Mouse (Mus musculus) lung, embryonic 16.5 days (tissue): ENCODE results near the gene Ajuba. TPM values are rescaled to one million over a fixed set of nuclear protein-coding genes. Genes with fewer than 3 reads are reported as not detected.
"Not testable (repeated sequence)": the region's sequence is repeated elsewhere in the genome, so short reads cannot be mapped to it uniquely, and the experiment has no call there.

Experiments
- ATAC-seq: fragments of 200-750 bp; cut with Nextera tagmentation; 2 replicates; pipeline ENCODE4 v1.8.0; 2017; ENCODE audit warnings: low read depth, mild to moderate bottlenecking, moderate library complexity
- H3K27ac ChIP-seq: fragments of 300-500 bp; sonication (generic); 2 replicates; pipeline ENCODE4 v1.5.1; 2014; ENCODE audit warnings: mild to moderate bottlenecking, control low read depth, low read length
- H3K27me3 ChIP-seq: fragments of 300-500 bp; sonication (generic); 2 replicates; pipeline ENCODE4 v1.6.1; 2014; ENCODE audit warnings: low read depth, low read length, mixed read lengths; ENCODE audit not compliant: control insufficient read depth, insufficient read depth
- H3K36me3 ChIP-seq: fragments of 300-500 bp; sonication (generic); 2 replicates; pipeline ENCODE4 v1.6.1; 2014; ENCODE audit warnings: low read length; ENCODE audit not compliant: control insufficient read depth, insufficient read depth
- H3K4me1 ChIP-seq: fragments of 300-500 bp; sonication (generic); replicated peaks from 2 replicates; pipeline ENCODE4 v1.6.1; 2014; ENCODE audit warnings: low read length, mixed read lengths; ENCODE audit not compliant: control insufficient read depth, insufficient read depth
- H3K4me2 ChIP-seq: fragments of 300-500 bp; sonication (generic); 2 replicates; pipeline ENCODE4 v1.6.1; 2014; ENCODE audit warnings: low read depth, low read length, control low read depth
- H3K4me3 ChIP-seq: fragments of 300-500 bp; sonication (generic); 2 replicates; pipeline ENCODE4 v1.5.1; 2014; ENCODE audit warnings: mild to moderate bottlenecking, low read length, control low read depth
- H3K9ac ChIP-seq: fragments of 300-500 bp; sonication (generic); 2 replicates; pipeline ENCODE4 v1.6.1; 2014; ENCODE audit warnings: low read length, control low read depth
- H3K9me3 ChIP-seq: fragments of 300-500 bp; sonication (generic); 2 replicates; pipeline ENCODE4 v1.6.1; 2016; ENCODE audit warnings: low read length; ENCODE audit not compliant: control insufficient read depth
- WGBS: fragments of 180-500 bp; shearing (Covaris S2); extraction: QIAGEN DNeasy Blood & Tissue Kit; methylation state at CpG from one replicate; pipeline ENCODE4 v1.1.7; 2014; 5-methylcytosine and 5-hydroxymethylcytosine counted together
- polyA plus RNA-seq: library from polyadenylated mRNA; unstranded; fragments of >200 nt; fragmentation: Nextera tagmentation; extraction: Ambion mirVana; gene quantifications from 2 replicates; pipeline ENCODE4 v1.2.1, GENCODE M21; 2015

Gene Ajuba
- 41.1 and 41.2 TPM in 2 replicates for polyA plus RNA-seq

DNA sequence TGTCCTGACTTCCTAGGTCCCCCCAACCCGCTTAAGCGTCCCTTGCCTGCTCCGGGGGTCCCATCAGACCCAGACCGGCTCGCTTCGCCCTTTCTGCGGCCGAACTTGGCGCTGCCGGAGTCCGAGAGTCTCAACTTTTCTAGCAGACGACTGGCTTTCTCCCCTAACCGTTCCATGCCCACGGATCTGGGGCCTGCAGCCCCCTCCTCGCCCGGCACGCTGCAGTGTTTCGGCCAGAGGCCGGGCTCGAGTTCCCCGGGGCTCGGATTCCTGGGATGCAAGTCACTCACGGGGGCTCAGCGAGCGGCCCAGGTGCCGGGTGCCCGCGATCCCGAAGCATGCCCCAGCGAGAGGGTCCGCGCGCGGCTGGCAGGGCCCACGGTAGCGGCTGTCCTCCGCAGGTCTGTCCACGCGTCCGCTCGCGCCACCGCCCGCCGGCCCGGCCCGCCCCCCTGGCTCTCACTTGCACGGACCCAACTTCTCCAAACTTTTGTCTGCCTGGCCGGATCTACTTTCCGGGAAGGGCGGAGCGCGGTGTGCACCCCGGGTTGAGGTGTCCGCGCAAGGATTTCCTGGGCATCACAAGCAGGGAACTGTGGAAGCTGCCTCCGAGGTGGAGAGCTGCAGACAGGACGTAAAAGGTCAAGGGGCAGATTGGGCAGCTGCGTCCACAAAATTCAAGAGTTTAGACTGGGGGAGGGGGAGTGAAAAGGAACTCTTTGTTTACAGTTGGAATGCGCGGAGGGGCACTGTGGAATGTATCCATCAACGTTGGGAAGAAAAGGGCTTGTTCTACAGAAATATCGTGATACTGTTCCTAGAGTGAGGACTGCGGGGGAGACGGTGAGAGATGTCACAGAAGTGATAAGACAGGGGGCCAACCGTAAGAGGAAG is at the start of gene Ajuba:
TSS of gene Ajuba (minus strand) at position 470 of the 894 bp plus-strand sequence.
- WGBS, result under 1% methylated on average over 66 of the region's 66 CpGs
- peak; percentile 81 for ATAC-seq
- H3K9ac ChIP-seq, result peak within 1 kb of the TSS; percentile 98
- peak within 1 kb of the TSS; percentile 94 for H3K4me3 ChIP-seq
- H3K4me1 ChIP-seq, result peaks cover 36% of the 10 kb centered on the region
- no peaks in the 10 kb centered on the region for H3K27me3 ChIP-seq
- H3K4me2 ChIP-seq, result peak within 1 kb of the TSS; percentile 82
- H3K27ac ChIP-seq, result peak within 1 kb of the TSS; percentile 96
- H3K9me3 ChIP-seq, result no peaks in the 10 kb centered on the region
- 0 out of 2 replicates have a peak, but pooled peaks cover 2% of the 10 kb centered on the region for H3K36me3 ChIP-seq

DNA sequence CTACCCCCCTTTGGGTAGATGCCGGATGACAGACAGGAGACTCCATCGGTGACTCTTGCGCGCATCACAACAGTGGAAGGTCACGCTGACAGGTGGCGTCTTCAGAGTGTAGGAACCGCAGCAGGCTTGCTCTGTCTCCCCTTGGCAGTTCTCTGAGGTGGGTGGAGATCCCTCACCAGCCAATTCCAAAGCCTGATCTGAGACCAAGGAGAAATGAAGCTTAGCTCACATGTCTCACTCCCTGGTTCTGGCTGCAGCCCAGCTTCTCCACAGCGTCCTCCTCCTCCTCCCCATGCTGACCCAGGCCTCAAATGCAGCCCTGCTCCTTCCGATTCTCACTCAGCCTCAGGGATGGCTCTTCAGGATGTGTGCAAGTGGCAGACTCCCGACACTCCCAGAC is 47.6 kb upstream of the Ajuba start:
- H3K36me3 ChIP-seq, result no peaks in the 10 kb centered on the region
- no peak overlapping the region for H3K4me3 ChIP-seq
- WGBS, result 68% methylated on average over 10 of the region's 10 CpGs
- H3K4me1 ChIP-seq, result no peaks in the 10 kb centered on the region
- H3K4me2 ChIP-seq, result no peak overlapping the region
- ATAC-seq, result no peak
- H3K9me3 ChIP-seq, result no peaks in the 10 kb centered on the region
- no peaks in the 10 kb centered on the region for H3K27me3 ChIP-seq
- H3K9ac ChIP-seq, result no peak overlapping the region
- H3K27ac ChIP-seq, result no peak overlapping the region

DNA sequence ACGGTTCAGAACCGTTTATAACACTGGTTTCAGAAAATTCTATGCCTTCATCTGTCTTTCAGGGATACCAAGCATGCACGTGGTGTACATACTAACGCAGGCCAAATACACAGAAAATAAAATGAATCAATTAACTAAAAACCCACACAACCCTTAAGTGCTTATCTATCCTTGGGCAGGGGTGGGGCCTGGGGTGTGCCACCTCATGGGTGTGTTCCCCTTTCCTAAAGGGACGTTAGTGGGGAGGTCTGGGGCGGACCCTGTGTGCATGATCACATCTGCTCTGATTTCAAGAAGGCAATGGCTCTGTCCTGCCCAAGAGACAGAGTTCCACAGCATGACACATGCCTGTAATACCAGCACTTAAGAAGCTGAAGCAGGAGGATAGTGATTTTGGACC is 46.0 kb upstream of the Ajuba start:
- WGBS, result 78% methylated on average over 6 of the region's 6 CpGs
- no peak overlapping the region for H3K9ac ChIP-seq

DNA sequence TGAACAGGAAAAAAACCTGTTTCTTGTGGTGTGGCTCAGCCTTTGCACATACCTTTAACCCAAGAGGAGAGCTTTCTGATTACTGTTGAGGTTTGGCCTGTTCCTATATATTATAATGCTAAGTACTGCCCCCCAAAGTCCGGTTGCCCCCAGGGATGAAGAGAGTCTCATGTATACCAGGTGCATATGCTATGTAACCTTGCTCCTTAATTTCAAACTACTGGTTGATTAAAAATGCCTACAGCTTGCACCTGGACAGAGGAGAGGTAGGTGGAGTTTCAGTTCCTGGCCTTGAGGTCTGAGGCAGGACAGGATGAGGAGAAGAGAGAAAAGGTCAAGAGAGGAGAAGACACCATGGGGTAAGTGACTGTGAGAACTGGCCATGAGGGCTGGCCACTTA is 43.8 kb upstream of the Ajuba start, which contains the start of gene Psmb11:
TSS of gene Psmb11 (plus strand) at position 301 of the 400 bp plus-strand sequence.
- Histone ChIP-seq H3K4me3 (no peak within 1 kb of the TSS), H3K27me3 (no peaks in the 10 kb centered on the region), H3K9me3 (no peaks in the 10 kb centered on the region), H3K4me1 (peaks cover 7% of the 10 kb centered on the region), H3K9ac (no peak within 1 kb of the TSS), H3K27ac (no peak within 1 kb of the TSS), H3K36me3 (no peaks in the 10 kb centered on the region), H3K4me2 (no peak within 1 kb of the TSS)
- ATAC-seq, result no peak
- WGBS, result 87% methylated on average over 1 of the region's 1 CpGs

More for the DNA sequence above, 46.0 kb upstream of the Ajuba start:
- Histone ChIP-seq H3K27me3 (no peaks in the 10 kb centered on the region), H3K36me3 (no peaks in the 10 kb centered on the region), H3K4me2 (no peak overlapping the region), H3K9me3 (no peaks in the 10 kb centered on the region), H3K4me3 (no peak overlapping the region), H3K4me1 (no peaks in the 10 kb centered on the region), H3K27ac (no peak overlapping the region)
- ATAC-seq, result no peak

DNA sequence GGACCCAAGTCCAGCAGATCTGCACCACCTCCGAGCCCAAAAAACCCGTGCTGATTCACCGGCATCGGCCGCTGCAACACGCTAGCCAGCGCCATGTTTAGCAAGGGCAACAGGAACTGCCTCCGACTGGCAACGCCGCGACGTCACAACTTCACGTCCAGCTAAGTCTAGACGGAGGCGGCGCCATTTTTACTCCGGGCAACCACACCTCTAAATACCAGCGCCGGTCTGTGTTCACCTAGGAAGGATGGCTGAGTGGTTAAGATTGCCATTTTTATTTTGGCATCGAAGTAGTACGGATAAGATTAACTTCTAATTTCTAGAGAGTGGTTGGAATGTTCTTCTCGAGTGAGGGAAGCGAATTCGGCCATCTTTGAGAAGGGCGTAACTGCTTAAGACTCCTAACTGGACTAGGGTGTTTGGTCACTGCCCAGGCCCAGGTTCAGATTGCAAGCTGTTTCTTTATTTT is 40.6 kb upstream of the Ajuba start, which contains the start of gene Psmb5:
TSS of gene Psmb5 (minus strand) at position 126 of the 469 bp plus-strand sequence.
- H3K4me2 ChIP-seq, result peak within 1 kb of the TSS; percentile 86
- no peaks in the 10 kb centered on the region for H3K27me3 ChIP-seq
- peak within 1 kb of the TSS; percentile 67 for H3K27ac ChIP-seq
- peak within 1 kb of the TSS; percentile 90 for H3K9ac ChIP-seq
- peaks cover 15% of the 10 kb centered on the region for H3K36me3 ChIP-seq
- peaks cover 7% of the 10 kb centered on the region for H3K4me1 ChIP-seq
- no peaks in the 10 kb centered on the region for H3K9me3 ChIP-seq
- peak within 1 kb of the TSS; percentile 89 for H3K4me3 ChIP-seq
- ATAC-seq, result peak; percentile 92
- WGBS, result under 1% methylated on average over 22 of the region's 25 CpGs

DNA sequence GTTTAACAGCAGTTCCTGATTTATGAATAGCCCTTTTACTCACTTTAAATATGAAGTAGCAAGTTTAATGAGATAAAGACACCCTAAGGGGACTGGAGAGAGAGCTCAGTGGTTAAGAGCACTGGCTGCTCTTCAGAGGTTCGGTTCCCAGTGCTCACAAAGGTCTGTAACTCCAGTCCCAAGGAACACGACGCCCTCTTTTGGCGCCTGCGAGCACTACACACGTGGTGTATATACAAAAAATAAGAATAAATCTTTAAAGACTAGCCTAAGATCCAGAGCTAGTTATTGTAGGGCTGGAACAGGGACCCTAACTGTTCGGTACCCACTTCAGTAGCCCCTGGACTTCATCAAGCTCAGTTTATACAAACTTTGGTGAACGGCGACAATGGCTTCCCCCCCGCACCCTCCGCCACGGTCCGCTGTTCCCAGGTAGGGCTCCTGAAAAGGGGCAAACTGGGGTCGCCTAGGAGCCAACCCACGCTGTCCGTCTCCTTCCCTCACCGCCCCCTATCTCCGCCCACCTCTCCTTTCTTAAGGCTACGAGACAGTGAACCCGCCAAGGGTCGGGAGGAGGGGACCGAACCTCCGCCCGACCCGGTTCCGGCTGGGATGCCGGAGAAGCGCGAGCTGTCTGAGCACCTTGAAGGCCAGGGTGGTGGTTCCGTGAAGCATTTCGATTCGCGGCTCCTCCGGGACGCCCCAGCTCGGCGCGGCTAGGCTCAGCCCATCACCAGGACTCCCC is 40.0 kb upstream of the Ajuba start:
- WGBS, result 2% methylated on average over 36 of the region's 38 CpGs
- ATAC-seq, result peak; percentile 58
- no peaks in the 10 kb centered on the region for H3K27me3 ChIP-seq
- H3K4me2 ChIP-seq, result peak overlapping the region; percentile 86
- no peaks in the 10 kb centered on the region for H3K9me3 ChIP-seq
- peaks cover 7% of the 10 kb centered on the region for H3K4me1 ChIP-seq
- H3K4me3 ChIP-seq, result peak overlapping the region; percentile 89
- peaks cover 19% of the 10 kb centered on the region for H3K36me3 ChIP-seq
- H3K9ac ChIP-seq, result peak overlapping the region; percentile 90
- H3K27ac ChIP-seq, result peak overlapping the region; percentile 67

DNA sequence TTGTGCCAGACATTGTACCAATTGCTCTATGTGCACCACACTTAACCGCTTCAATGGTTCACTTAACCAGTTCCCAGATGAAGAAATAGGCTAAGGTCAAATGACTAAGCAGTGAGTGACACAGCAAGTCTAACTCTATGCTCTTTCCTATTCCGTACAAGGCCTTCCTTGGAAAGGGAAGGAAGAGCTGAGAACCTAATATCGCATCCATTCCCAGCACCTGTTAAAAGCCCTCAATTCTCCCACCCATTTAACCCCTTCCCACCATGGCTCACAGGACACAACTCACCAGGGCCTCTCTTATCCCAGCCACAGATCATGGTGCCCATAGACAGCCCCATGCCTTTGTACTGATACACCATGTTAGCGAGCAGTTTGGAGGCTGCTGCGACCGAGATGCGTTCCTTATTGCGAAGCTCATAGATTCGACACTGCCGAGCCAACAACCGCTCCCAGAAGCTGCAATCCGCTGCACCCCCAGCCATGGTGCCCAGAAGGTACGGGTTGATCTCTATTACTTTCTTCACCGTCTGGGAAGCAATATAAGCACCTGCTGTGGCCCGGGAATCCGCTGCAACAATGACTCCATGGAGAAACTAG is 39.0 kb upstream of the Ajuba start:
- H3K9me3 ChIP-seq, result no peaks in the 10 kb centered on the region
- H3K9ac ChIP-seq, result no peak overlapping the region
- peaks cover 22% of the 10 kb centered on the region for H3K36me3 ChIP-seq
- H3K4me1 ChIP-seq, result peaks cover 7% of the 10 kb centered on the region
- no peak overlapping the region for H3K4me2 ChIP-seq
- H3K4me3 ChIP-seq, result no peak overlapping the region; the same call in 1 of the 2 replicates
- WGBS, result 91% methylated on average over 16 of the region's 16 CpGs
- no peak for ATAC-seq
- H3K27me3 ChIP-seq, result no peaks in the 10 kb centered on the region
- no peak overlapping the region for H3K27ac ChIP-seq

DNA sequence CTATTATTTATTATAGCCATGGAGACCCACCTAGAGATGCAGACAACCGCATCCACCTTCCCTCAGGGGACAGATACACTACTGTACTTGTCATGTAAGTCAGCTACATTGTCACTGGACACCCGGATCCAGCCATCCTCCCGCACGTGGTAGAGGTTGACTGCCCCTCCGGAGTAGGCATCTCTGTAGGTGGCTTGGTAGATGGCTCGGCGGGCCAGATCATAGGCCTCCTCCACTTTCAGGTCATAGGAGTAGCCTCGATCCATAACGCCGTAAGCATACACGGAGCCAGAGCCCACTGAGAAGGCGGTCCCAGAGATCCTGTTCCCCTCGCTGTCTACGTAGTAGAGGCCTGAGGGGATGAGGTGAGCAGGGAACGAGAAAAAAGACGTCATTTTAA is 36.8 kb upstream of the Ajuba start:
- H3K36me3 ChIP-seq, result peaks cover 22% of the 10 kb centered on the region
- 94% methylated on average over 14 of the region's 16 CpGs for WGBS
- H3K4me2 ChIP-seq, result not testable (repeated sequence)

More for the DNA sequence above, 36.8 kb upstream of the Ajuba start:
- not testable (repeated sequence) for H3K4me1 ChIP-seq, H3K9ac ChIP-seq, H3K4me3 ChIP-seq, H3K27me3 ChIP-seq, H3K9me3 ChIP-seq, H3K27ac ChIP-seq, ATAC-seq
